Mouse (Mus musculus) midbrain, embryonic 11.5 days (tissue): ENCODE measurements at regions not wholly inside any gene's neighbourhood (a gene's known extent, or its start where the extent isn't known, plus 50 kb on each side); places are given as distances from the start of the nearest gene placed in this dataset.

Source experiments
- ATAC-seq: fragments of 200-750 bp; cut with Nextera tagmentation; 2 replicates; pipeline ENCODE4 v1.8.0; 2017; ENCODE audit warnings: moderate TSS enrichment, moderate library complexity; ENCODE audit not compliant: low FRiP score
- DNase-seq: peaks from one replicate; pipeline ENCODE4 v3.0.0; 2015; ENCODE audit warnings: low spot score; ENCODE audit errors: missing footprints
- H3K27ac ChIP-seq: fragments of 300-500 bp; sonication (generic); 2 replicates; pipeline ENCODE4 v1.5.1; 2014; ENCODE audit warnings: low read depth, low read length
- H3K27me3 ChIP-seq: fragments of 300-500 bp; sonication (generic); 2 replicates; pipeline ENCODE4 v1.6.1; 2014; ENCODE audit warnings: mild to moderate bottlenecking, low read length, moderate library complexity, mixed read lengths; ENCODE audit not compliant: control insufficient read depth, insufficient read depth
- H3K36me3 ChIP-seq: fragments of 300-500 bp; sonication (generic); 2 replicates; pipeline ENCODE4 v1.6.1; 2014; ENCODE audit warnings: mild to moderate bottlenecking, low read length, moderate library complexity, mixed read lengths; ENCODE audit not compliant: control insufficient read depth, insufficient read depth
- H3K4me1 ChIP-seq: fragments of 300-500 bp; sonication (generic); 2 replicates; pipeline ENCODE4 v1.6.1; 2014; ENCODE audit warnings: low read length; ENCODE audit not compliant: control insufficient read depth, insufficient read depth
- H3K4me2 ChIP-seq: fragments of 300-500 bp; sonication (generic); 2 replicates; pipeline ENCODE4 v1.6.1; 2014; ENCODE audit warnings: mild to moderate bottlenecking, moderate library complexity
- H3K4me3 ChIP-seq: fragments of 300-500 bp; sonication (generic); 2 replicates; pipeline ENCODE4 v1.5.1; 2014; ENCODE audit warnings: low read depth, low read length
- H3K9ac ChIP-seq: fragments of 300-500 bp; sonication (generic); 2 replicates; pipeline ENCODE4 v1.6.1; 2014; ENCODE audit warnings: low read length
- H3K9me3 ChIP-seq: fragments of 300-500 bp; sonication (generic); 2 replicates; pipeline ENCODE4 v1.6.1; 2016; ENCODE audit warnings: low read length; ENCODE audit not compliant: control insufficient read depth
- WGBS: fragments of 180-500 bp; shearing (Covaris S2); extraction: QIAGEN DNeasy Blood & Tissue Kit; methylation state at CpG from one replicate; pipeline ENCODE4 v1.1.7; 2014; 5-methylcytosine and 5-hydroxymethylcytosine counted together

- ATAC-seq (no peak), DNase-seq (no peak)
- Histone ChIP-seq H3K27ac (no peak overlapping the region), H3K4me3 (no peak overlapping the region), H3K27me3 (no peaks in the 10 kb centered on the region; the same call in 1 of the 2 replicates), H3K36me3 (no peaks in the 10 kb centered on the region), H3K9ac (no peak overlapping the region), H3K4me2 (no peak overlapping the region), H3K9me3 (no peaks in the 10 kb centered on the region; the same call in 1 of the 2 replicates), H3K4me1 (peaks cover 12% of the 10 kb centered on the region)
- 81% methylated on average over 5 of the region's 5 CpGs for WGBS
Measured at GRCm38 (mm10) chr9:61283311-61283710, 88.9 kb upstream of the Tle3 start.

- Histone ChIP-seq H3K4me3 (no peak overlapping the region), H3K4me2 (no peak overlapping the region), H3K27ac (no peak overlapping the region), H3K9ac (no peak overlapping the region), H3K27me3 (no peaks in the 10 kb centered on the region; the same call in 1 of the 2 replicates), H3K9me3 (no peaks in the 10 kb centered on the region; the same call in 1 of the 2 replicates), H3K4me1 (peaks cover 1% of the 10 kb centered on the region; the same call in 1 of the 2 replicates), H3K36me3 (no peaks in the 10 kb centered on the region)
- 88% methylated on average over 8 of the region's 8 CpGs for WGBS
- ATAC-seq (no peak), DNase-seq (no peak)
Measured at GRCm38 (mm10) chr9:61284201-61285021, 87.8 kb upstream of the Tle3 start.

GRCm38 (mm10) chr9:61286561-61286960, 85.6 kb upstream of the Tle3 start:
- no peak overlapping the region for H3K9ac ChIP-seq
- WGBS = 85% methylated on average over 4 of the region's 4 CpGs
- H3K9me3 ChIP-seq = no peaks in the 10 kb centered on the region; the same call in 1 of the 2 replicates
- no peaks in the 10 kb centered on the region for H3K36me3 ChIP-seq
- H3K4me3 ChIP-seq = no peak overlapping the region
- H3K4me2 ChIP-seq = no peak overlapping the region
- ATAC-seq (no peak), DNase-seq (no peak)
- H3K27ac ChIP-seq = no peak overlapping the region
- no peaks in the 10 kb centered on the region for H3K27me3 ChIP-seq
- no peaks in the 10 kb centered on the region for H3K4me1 ChIP-seq

GRCm38 (mm10) chr9:61289117-61289516, 83.0 kb upstream of the Tle3 start:
- Histone ChIP-seq H3K9me3 (no peaks in the 10 kb centered on the region; the same call in 1 of the 2 replicates), H3K4me1 (peaks cover 11% of the 10 kb centered on the region), H3K4me2 (no peak overlapping the region), H3K9ac (no peak overlapping the region), H3K27me3 (no peaks in the 10 kb centered on the region), H3K36me3 (no peaks in the 10 kb centered on the region), H3K27ac (no peak overlapping the region), H3K4me3 (no peak overlapping the region)
- ATAC-seq (no peak), DNase-seq (no peak)
- 64% methylated on average over 12 of the region's 12 CpGs for WGBS

- no peak overlapping the region for H3K4me3 ChIP-seq
- no peaks in the 10 kb centered on the region; the same call in 1 of the 2 replicates for H3K9me3 ChIP-seq
- no peaks in the 10 kb centered on the region for H3K27me3 ChIP-seq
- H3K36me3 ChIP-seq = no peaks in the 10 kb centered on the region
- ATAC-seq (no peak), DNase-seq (no peak)
- WGBS = 55% methylated on average over 6 of the region's 6 CpGs
- peaks cover 11% of the 10 kb centered on the region for H3K4me1 ChIP-seq
- H3K9ac ChIP-seq = no peak overlapping the region
- H3K27ac ChIP-seq = no peak overlapping the region
- no peak overlapping the region for H3K4me2 ChIP-seq
Measured at GRCm38 (mm10) chr9:61289713-61290112, 82.5 kb upstream of the Tle3 start.

- DNase-seq (no peak), ATAC-seq (no peak)
- H3K27ac ChIP-seq = no peak overlapping the region
- no peaks in the 10 kb centered on the region for H3K36me3 ChIP-seq
- no peak overlapping the region for H3K4me3 ChIP-seq
- no peaks in the 10 kb centered on the region for H3K27me3 ChIP-seq
- no peaks in the 10 kb centered on the region; the same call in 1 of the 2 replicates for H3K9me3 ChIP-seq
- peaks cover 11% of the 10 kb centered on the region for H3K4me1 ChIP-seq
- 25% methylated on average over 1 of the region's 1 CpGs for WGBS
- no peak overlapping the region for H3K9ac ChIP-seq
- H3K4me2 ChIP-seq = no peak overlapping the region
Measured at GRCm38 (mm10) chr9:61291646-61292045, 80.5 kb upstream of the Tle3 start.

GRCm38 (mm10) chr9:61292501-61292900, 79.7 kb upstream of the Tle3 start:
- H3K4me1 ChIP-seq = peaks cover 11% of the 10 kb centered on the region
- ATAC-seq (no peak), DNase-seq (no peak)
- H3K36me3 ChIP-seq = no peaks in the 10 kb centered on the region
- WGBS = 69% methylated on average over 3 of the region's 3 CpGs
- H3K27me3 ChIP-seq = no peaks in the 10 kb centered on the region
- H3K9me3 ChIP-seq = no peaks in the 10 kb centered on the region; the same call in 1 of the 2 replicates
- H3K4me3 ChIP-seq = no peak overlapping the region
- H3K27ac ChIP-seq = no peak overlapping the region
- H3K9ac ChIP-seq = no peak overlapping the region
- H3K4me2 ChIP-seq = no peak overlapping the region

GRCm38 (mm10) chr9:61293223-61293985, 78.8 kb upstream of the Tle3 start:
- ATAC-seq (no peak), DNase-seq (no peak)
- Histone ChIP-seq H3K27me3 (no peaks in the 10 kb centered on the region), H3K4me3 (no peak overlapping the region), H3K9me3 (no peaks in the 10 kb centered on the region), H3K9ac (no peak overlapping the region), H3K4me1 (peaks cover 11% of the 10 kb centered on the region), H3K36me3 (no peaks in the 10 kb centered on the region), H3K27ac (peak overlapping the region; percentile 25; the same call in 1 of the 2 replicates), H3K4me2 (no peak overlapping the region)
- WGBS = 18% methylated on average over 11 of the region's 11 CpGs

- peaks cover 11% of the 10 kb centered on the region for H3K4me1 ChIP-seq
- no peak overlapping the region for H3K4me3 ChIP-seq
- H3K27ac ChIP-seq = no peak overlapping the region
- DNase-seq (no peak), ATAC-seq (no peak)
- H3K27me3 ChIP-seq = no peaks in the 10 kb centered on the region
- H3K9ac ChIP-seq = no peak overlapping the region
- WGBS = 79% methylated on average over 5 of the region's 5 CpGs
- no peak overlapping the region for H3K4me2 ChIP-seq
- no peaks in the 10 kb centered on the region for H3K36me3 ChIP-seq
- no peaks in the 10 kb centered on the region for H3K9me3 ChIP-seq
Measured at GRCm38 (mm10) chr9:61295001-61295400, 77.2 kb upstream of the Tle3 start.
